Mouse (Mus musculus) embryonic facial prominence, embryonic 15.5 days (tissue): ENCODE measurements around the gene Grin2a. TPM values are rescaled to one million over a fixed set of nuclear protein-coding genes. Genes with fewer than 3 reads are reported as not detected.

Experiments
- ATAC-seq: fragments of 200-750 bp; cut with Nextera tagmentation; 2 replicates; pipeline ENCODE4 v1.8.0; 2017; ENCODE audit warnings: low read depth, moderate TSS enrichment; ENCODE audit not compliant: insufficient number of reproducible peaks, low FRiP score, low TSS enrichment
- H3K27ac ChIP-seq: fragments of 300-500 bp; sonication (generic); replicated peaks from 2 replicates; pipeline ENCODE4 v1.5.1; 2015; ENCODE audit warnings: mild to moderate bottlenecking, inconsistent platforms
- H3K27me3 ChIP-seq: fragments of 300-500 bp; sonication (generic); 2 replicates; pipeline ENCODE4 v1.6.1; 2015; ENCODE audit warnings: inconsistent platforms
- H3K36me3 ChIP-seq: fragments of 300-500 bp; sonication (generic); 2 replicates; pipeline ENCODE4 v1.6.1; 2015; ENCODE audit warnings: mild to moderate bottlenecking, inconsistent platforms
- H3K4me1 ChIP-seq: fragments of 300-500 bp; sonication (generic); 2 replicates; pipeline ENCODE4 v1.6.1; 2015; ENCODE audit warnings: inconsistent platforms
- H3K4me2 ChIP-seq: fragments of 300-500 bp; sonication (generic); replicated peaks from 2 replicates; pipeline ENCODE4 v1.6.1; 2015; ENCODE audit warnings: mild to moderate bottlenecking, inconsistent platforms
- H3K4me3 ChIP-seq: fragments of 300-500 bp; sonication (generic); replicated peaks from 2 replicates; pipeline ENCODE4 v1.5.1; 2015; ENCODE audit warnings: mild to moderate bottlenecking, inconsistent platforms
- H3K9ac ChIP-seq: fragments of 300-500 bp; sonication (generic); 2 replicates; pipeline ENCODE4 v1.6.1; 2015; ENCODE audit warnings: inconsistent platforms
- H3K9me3 ChIP-seq: fragments of 300-500 bp; sonication (generic); replicated peaks from 2 replicates; pipeline ENCODE4 v1.6.1; 2016; ENCODE audit warnings: inconsistent platforms
- WGBS: fragments of 180-500 bp; shearing (Covaris S2); methylation state at CpG from one replicate; pipeline ENCODE4 v1.1.7; 2015; 5-methylcytosine and 5-hydroxymethylcytosine counted together
- polyA plus RNA-seq: library from polyadenylated mRNA; unstranded; fragments of >200 nt; fragmentation: Nextera tagmentation; extraction: Ambion mirVana; gene quantifications from 2 replicates; pipeline ENCODE4 v1.2.1, GENCODE M21; 2015

The Grin2a gene
- polyA plus RNA-seq, 1 experiment from 2014 or later, result 1.7 TPM

- Histone ChIP-seq H3K4me1 (no peaks in the 10 kb centered on the region), H3K9ac (no peak overlapping the region), H3K9me3 (no peaks in the 10 kb centered on the region), H3K4me3 (no peak overlapping the region), H3K36me3 (no peaks in the 10 kb centered on the region), H3K4me2 (no peak overlapping the region), H3K27ac (no peak overlapping the region), H3K27me3 (no peaks in the 10 kb centered on the region)
- 67% methylated on average over 1 of the region's 1 CpGs for WGBS
- no peak for ATAC-seq
Measured at GRCm38 (mm10) chr16:9962482-9962881, 32.9 kb downstream of the Grin2a start.

GRCm38 (mm10) chr16:9959340-9959739 lies 36.0 kb downstream of the Grin2a start:
- no peak overlapping the region for H3K4me3 ChIP-seq
- no peak overlapping the region for H3K4me2 ChIP-seq
- H3K4me1 ChIP-seq, result no peaks in the 10 kb centered on the region
- no peak overlapping the region for H3K27ac ChIP-seq
- H3K27me3 ChIP-seq, result no peaks in the 10 kb centered on the region
- no peak overlapping the region for H3K9ac ChIP-seq
- no peaks in the 10 kb centered on the region for H3K36me3 ChIP-seq
- WGBS, result 42% methylated on average over 1 of the region's 1 CpGs
- no peaks in the 10 kb centered on the region for H3K9me3 ChIP-seq
- ATAC-seq, result no peak

GRCm38 (mm10) chr16:9954266-9954665 lies 41.1 kb downstream of the Grin2a start:
- Histone ChIP-seq H3K9ac (no peak overlapping the region), H3K9me3 (no peaks in the 10 kb centered on the region), H3K27ac (no peak overlapping the region), H3K36me3 (no peaks in the 10 kb centered on the region), H3K4me1 (no peaks in the 10 kb centered on the region), H3K4me2 (no peak overlapping the region), H3K4me3 (no peak overlapping the region), H3K27me3 (no peaks in the 10 kb centered on the region)
- no peak for ATAC-seq
- 32% methylated on average over 5 of the region's 5 CpGs for WGBS

DNA sequence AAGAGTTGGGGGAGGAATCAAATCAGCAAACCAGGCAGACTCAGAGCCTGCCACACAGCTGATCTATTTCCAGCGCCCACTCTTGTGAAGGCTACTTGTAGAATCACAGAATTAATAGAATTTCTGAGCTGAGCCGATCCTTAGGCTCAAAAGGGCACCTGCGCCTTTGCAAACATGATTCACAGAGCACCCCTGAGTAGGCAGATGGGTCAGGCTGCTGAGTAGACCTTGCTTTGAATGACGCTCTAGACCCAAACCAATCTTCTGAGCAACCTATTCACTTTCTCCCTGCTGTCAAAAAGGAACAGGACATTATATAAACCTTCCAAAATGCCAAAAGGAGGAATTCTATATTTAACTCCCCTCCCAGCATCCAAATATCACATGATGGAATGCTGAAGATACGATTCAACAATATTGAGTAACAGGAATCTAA lies 41.9 kb downstream of the Grin2a start:
- Histone ChIP-seq H3K4me1 (no peaks in the 10 kb centered on the region), H3K4me3 (no peak overlapping the region), H3K36me3 (no peaks in the 10 kb centered on the region), H3K27me3 (no peaks in the 10 kb centered on the region), H3K4me2 (no peak overlapping the region), H3K9me3 (no peaks in the 10 kb centered on the region), H3K9ac (no peak overlapping the region), H3K27ac (no peak overlapping the region)
- 85% methylated on average over 5 of the region's 5 CpGs for WGBS
- no peak for ATAC-seq

GRCm38 (mm10) chr16:9949250-9949649 lies 46.1 kb downstream of the Grin2a start:
- H3K4me2 ChIP-seq, result no peak overlapping the region
- H3K27me3 ChIP-seq, result no peaks in the 10 kb centered on the region
- no peak overlapping the region for H3K9ac ChIP-seq
- H3K4me1 ChIP-seq, result no peaks in the 10 kb centered on the region
- H3K9me3 ChIP-seq, result no peaks in the 10 kb centered on the region
- ATAC-seq, result no peak
- WGBS, result 73% methylated on average over 3 of the region's 3 CpGs
- no peak overlapping the region for H3K4me3 ChIP-seq
- no peak overlapping the region for H3K27ac ChIP-seq
- H3K36me3 ChIP-seq, result no peaks in the 10 kb centered on the region

- Histone ChIP-seq H3K9ac (no peak overlapping the region), H3K4me3 (no peak overlapping the region), H3K27me3 (no peaks in the 10 kb centered on the region), H3K27ac (no peak overlapping the region), H3K4me1 (no peaks in the 10 kb centered on the region), H3K36me3 (no peaks in the 10 kb centered on the region), H3K4me2 (no peak overlapping the region), H3K9me3 (no peaks in the 10 kb centered on the region)
- WGBS, result 75% methylated on average over 3 of the region's 3 CpGs
- ATAC-seq, result no peak
Measured at GRCm38 (mm10) chr16:9947430-9947829, 47.9 kb downstream of the Grin2a start.

GRCm38 (mm10) chr16:9944836-9945235 lies 50.5 kb downstream of the Grin2a start:
- Histone ChIP-seq H3K36me3 (no peaks in the 10 kb centered on the region), H3K4me3 (no peak overlapping the region), H3K4me1 (no peaks in the 10 kb centered on the region), H3K27ac (no peak overlapping the region), H3K4me2 (no peak overlapping the region), H3K9me3 (no peaks in the 10 kb centered on the region), H3K9ac (no peak overlapping the region), H3K27me3 (no peaks in the 10 kb centered on the region)
- ATAC-seq, result no peak
- WGBS, result 65% methylated on average over 5 of the region's 5 CpGs

DNA sequence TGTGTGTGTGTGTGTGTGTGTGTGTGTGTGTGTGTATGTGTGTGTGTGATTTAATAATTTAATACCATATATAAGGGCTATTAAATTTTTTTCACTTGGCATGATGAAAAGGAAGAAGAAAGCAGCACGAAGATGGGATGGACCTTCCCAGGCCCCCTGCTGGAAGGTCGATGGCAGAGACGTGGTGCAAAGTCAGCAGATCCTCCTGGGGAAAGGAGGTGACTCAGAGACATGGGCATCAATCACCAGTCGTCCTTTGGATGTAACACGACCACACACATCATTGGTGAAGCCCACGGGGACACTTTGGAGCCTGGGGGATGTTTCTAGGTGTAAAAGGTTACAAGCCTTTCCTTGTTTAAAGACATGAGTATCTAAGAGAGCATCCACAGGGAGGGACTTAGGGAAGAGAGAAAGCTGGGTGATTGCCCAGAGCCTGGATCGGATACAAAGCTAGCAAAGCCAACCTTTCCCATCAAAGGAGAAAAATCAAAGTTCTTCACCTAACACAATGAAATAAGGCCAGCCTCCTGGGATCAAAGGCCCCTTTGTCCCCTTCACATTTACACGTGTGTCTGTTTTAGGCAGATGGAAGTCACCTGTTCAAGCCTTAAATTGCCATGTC lies 53.9 kb downstream of the Grin2a start:
- Histone ChIP-seq H3K9me3 (no peaks in the 10 kb centered on the region), H3K27ac (no peak overlapping the region), H3K27me3 (no peaks in the 10 kb centered on the region), H3K36me3 (no peaks in the 10 kb centered on the region), H3K4me2 (no peak overlapping the region), H3K9ac (no peak overlapping the region), H3K4me1 (no peaks in the 10 kb centered on the region), H3K4me3 (no peak overlapping the region)
- no peak for ATAC-seq
- 44% methylated on average over 8 of the region's 8 CpGs for WGBS

- H3K27me3 ChIP-seq, result no peaks in the 10 kb centered on the region
- 79% methylated on average over 7 of the region's 7 CpGs for WGBS
- H3K4me1 ChIP-seq, result no peaks in the 10 kb centered on the region
- H3K27ac ChIP-seq, result no peak overlapping the region
- no peak overlapping the region for H3K9ac ChIP-seq
- no peak overlapping the region for H3K4me3 ChIP-seq
- H3K36me3 ChIP-seq, result no peaks in the 10 kb centered on the region
- ATAC-seq, result no peak
- H3K9me3 ChIP-seq, result no peaks in the 10 kb centered on the region
- H3K4me2 ChIP-seq, result no peak overlapping the region
Measured at GRCm38 (mm10) chr16:9940716-9941115, 54.6 kb downstream of the Grin2a start.

DNA sequence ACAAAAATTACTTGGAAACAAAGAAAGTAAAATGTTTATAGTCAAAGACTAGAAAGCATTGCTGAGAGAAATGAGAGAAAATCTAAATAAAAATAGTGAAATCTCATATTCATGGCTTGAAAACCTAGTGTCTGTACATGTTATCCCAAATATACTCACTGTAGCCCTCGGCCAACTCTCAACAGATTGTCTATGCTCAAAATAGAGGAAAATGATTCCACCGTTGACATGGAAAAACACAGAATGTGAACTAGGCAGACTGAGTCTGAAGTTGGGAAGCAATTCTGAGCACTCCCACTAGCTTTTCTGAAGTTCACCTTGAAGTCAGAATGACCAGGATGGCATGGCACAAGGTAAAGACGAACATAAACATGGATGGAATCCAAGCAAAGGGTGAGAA lies 84.7 kb downstream of the Grin2a start:
- no peaks in the 10 kb centered on the region for H3K4me1 ChIP-seq
- no peak overlapping the region for H3K4me3 ChIP-seq
- no peak for ATAC-seq
- H3K9me3 ChIP-seq, result no peaks in the 10 kb centered on the region
- H3K9ac ChIP-seq, result no peak overlapping the region
- H3K27me3 ChIP-seq, result no peaks in the 10 kb centered on the region
- WGBS, result 81% methylated on average over 3 of the region's 3 CpGs
- H3K4me2 ChIP-seq, result no peak overlapping the region
- no peaks in the 10 kb centered on the region for H3K36me3 ChIP-seq
- H3K27ac ChIP-seq, result no peak overlapping the region

- Histone ChIP-seq H3K4me2 (no peak overlapping the region), H3K9ac (no peak overlapping the region), H3K36me3 (no peaks in the 10 kb centered on the region), H3K27me3 (no peaks in the 10 kb centered on the region), H3K4me1 (no peaks in the 10 kb centered on the region), H3K4me3 (no peak overlapping the region), H3K9me3 (no peaks in the 10 kb centered on the region), H3K27ac (no peak overlapping the region)
- ATAC-seq, result no peak
- 86% methylated on average over 4 of the region's 4 CpGs for WGBS
Measured at GRCm38 (mm10) chr16:9909225-9909624, 86.1 kb downstream of the Grin2a start.

- H3K9me3 ChIP-seq, result no peaks in the 10 kb centered on the region
- WGBS, result 77% methylated on average over 6 of the region's 6 CpGs
- H3K4me3 ChIP-seq, result no peak overlapping the region
- no peak overlapping the region for H3K27ac ChIP-seq
- no peaks in the 10 kb centered on the region for H3K4me1 ChIP-seq
- no peak for ATAC-seq
- no peak overlapping the region for H3K9ac ChIP-seq
- H3K4me2 ChIP-seq, result no peak overlapping the region
- H3K36me3 ChIP-seq, result no peaks in the 10 kb centered on the region
- H3K27me3 ChIP-seq, result no peaks in the 10 kb centered on the region
Measured at GRCm38 (mm10) chr16:9904443-9904842, 90.9 kb downstream of the Grin2a start.
